Mouse (Mus musculus): ENCODE data around the gene Tmem238l.
A peak's percentile ranks its signal among the peaks of the same experiment; 100 is the strongest.

Tmem238l gene

DNA sequence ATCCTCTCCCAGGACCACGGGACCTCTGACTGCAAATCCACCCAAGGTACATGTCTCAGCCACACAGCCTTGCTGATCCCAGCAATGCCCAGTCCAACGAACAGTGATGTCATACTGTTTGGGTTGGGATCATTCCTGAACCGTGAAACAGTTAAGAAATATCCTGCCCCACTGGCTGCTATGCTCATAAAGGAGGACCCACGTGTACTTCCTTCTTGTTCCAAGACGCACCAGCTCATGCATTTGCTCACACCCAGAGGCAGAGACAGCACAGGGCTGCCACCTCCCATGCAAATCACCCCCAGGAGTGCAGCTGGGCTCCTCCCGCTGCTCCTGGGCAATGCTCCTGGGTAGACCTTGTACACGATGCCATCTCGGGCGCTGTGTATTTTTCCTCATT, at the start of gene Tmem238l:
Gene Tmem238l (plus strand): TSS at position 336 of the 400 bp plus-strand sequence.
- no peak for DNase-seq

DNA sequence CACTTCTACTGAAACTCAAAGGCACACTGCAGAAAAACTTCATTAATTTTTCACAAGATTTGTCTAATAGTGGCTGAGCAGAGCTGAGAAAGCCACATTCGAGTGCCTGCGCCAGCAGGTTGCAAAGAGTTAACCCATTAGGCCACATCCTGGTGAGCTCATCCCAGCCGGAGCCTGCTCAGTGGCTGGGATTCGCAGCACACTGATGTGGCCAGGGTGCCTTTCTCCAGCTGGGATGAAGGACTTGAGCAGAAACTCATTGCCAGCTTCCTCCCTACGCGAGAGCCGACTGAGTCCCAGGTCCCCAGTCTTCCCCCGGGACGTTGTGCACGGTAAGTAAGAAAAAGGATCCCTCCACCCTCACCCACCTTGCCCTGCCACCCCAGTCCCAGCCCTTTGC, 44.6 kb upstream of the Tmem238l start, which contains the start of gene Pirt:
Gene Pirt (plus strand): TSS at position 171 of the 400 bp plus-strand sequence.
- no peak for DNase-seq

DNA sequence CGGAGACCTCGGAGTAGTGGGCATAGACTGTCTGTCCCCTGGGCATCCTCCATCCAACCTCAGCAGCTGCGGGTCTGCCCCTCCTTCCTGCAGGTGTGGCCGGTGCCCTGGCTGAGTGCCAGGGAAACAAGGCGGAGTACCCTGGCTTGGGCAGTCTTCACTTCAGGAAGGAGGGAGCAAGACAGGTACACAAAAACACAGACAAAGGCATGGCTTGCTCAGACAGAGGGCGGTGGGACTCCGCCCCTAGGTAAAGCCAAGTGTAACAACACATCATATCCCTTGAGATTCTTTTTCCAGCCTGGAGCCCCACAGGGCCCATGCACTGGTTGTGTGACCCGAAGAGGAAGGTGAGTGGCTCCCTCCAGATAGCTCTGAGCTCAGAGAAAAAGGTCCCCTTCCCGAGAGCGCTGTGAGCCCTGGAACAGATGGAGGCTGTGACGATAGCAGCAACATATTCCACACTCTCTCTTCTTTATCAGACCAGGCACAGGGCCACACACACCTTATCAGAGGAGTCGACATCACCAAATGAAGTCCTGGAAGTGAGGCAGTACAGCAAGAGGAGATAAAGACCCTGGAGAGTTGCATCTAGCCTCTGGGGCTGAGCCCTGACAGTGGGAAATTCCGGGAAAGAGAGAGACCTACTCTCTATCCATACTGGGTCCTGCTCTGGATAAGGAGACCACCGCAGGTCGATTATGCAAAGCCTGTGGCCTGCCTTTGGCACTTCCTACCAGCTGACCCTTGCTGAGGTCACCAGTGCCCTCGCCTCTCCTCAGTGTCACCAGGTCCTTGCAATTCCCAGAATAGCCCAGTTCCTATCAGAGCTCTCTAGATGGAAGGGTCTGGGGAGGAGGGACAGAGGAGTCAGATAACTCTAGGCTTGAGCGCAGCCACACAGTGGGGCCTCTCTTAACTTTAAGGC, 43.6 kb upstream of the Tmem238l start:
- DNase-seq = no peak

DNA sequence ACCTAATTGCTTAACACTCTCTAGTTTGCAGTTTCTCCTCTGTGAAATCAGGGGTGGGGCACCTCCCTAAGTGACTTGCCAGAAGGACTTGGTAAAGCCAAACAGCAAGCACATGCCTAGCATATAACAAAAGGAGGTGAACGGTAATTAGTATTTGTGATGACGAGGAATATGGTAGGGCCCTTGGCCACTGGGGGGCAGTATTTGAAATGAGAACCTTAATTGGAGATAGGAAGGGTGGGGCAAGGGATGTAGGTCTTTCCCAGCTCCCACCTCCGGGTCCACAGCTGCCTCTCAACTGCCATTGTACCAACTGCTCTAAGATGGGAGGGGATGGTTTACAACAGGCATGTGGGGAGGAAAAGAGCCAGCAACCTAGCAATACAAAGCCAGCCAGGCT, 42.2 kb upstream of the Tmem238l start:
- peak; percentile 75 to 81 for DNase-seq

DNA sequence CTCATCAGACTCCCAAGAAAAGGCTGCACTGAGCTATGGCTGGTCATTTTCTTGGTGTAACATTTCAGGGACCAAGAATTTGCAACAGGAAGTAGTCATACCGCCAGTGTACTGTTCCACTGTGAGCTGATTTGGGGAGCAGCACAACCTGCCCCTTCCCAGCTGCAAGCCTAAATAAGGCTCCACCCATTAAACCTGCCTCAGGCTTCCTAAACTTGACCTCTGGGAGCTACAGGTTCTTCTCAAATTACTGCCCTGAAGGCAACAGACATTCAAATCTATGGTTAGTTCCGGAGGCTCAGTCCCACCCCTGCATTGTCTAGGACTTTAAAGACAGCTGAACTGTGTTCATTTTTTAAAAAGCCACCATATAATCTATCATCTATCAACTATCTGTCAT, 36.4 kb upstream of the Tmem238l start:
- DNase-seq = no peak

DNA sequence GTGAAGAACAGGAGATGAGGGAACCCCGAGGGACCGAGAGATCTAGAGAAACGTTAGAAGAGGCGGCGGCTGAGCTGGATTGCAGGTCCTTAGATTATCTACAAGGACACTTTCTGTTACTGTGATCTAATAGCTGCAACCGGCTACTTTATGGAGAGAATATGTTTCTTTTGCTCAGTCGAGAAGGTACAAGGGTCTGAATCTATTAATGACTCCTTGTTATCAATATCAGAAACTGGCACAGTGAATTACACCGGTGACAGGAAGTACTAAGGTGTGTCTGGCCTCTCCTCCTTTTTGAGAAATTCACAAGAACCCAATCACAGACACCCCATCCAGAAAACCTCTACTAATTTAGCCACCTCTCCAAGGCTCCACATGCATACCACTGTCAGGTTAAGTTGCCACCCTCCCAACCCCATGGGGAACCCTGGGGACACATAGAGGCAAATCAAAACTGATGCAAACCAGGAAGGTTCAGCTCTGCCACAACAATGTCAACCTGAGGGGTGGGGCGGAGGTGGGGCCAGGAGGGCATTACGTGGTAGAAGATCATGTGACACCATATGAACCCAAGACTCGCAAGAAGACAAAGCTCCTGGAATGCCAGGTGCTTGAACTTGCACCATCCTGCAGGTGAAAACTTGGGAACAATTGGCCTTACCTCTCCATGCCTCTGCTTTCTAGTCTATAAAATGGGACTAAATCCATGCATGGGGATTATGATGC, 32.2 kb upstream of the Tmem238l start:
- no peak for DNase-seq

DNA sequence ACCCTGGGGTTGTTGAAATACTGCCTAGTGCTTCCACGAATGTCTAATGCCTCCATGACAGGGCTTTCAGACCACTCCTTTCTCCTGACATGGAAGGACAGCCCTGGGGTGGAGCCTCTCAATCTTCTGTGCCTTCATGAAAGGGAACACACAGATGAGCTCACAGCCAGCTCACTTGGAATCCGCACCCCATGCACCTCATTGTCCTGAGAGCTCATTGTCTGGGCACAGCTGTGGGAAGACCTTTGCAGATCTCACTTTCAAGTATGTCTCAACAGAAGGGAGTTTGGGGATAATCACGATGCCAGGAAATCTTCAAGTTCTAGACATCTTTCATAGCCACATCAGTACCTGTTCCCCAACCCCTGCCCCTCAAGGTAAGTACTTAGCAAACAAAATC, 28.1 kb upstream of the Tmem238l start:
- DNase-seq = no peak

DNA sequence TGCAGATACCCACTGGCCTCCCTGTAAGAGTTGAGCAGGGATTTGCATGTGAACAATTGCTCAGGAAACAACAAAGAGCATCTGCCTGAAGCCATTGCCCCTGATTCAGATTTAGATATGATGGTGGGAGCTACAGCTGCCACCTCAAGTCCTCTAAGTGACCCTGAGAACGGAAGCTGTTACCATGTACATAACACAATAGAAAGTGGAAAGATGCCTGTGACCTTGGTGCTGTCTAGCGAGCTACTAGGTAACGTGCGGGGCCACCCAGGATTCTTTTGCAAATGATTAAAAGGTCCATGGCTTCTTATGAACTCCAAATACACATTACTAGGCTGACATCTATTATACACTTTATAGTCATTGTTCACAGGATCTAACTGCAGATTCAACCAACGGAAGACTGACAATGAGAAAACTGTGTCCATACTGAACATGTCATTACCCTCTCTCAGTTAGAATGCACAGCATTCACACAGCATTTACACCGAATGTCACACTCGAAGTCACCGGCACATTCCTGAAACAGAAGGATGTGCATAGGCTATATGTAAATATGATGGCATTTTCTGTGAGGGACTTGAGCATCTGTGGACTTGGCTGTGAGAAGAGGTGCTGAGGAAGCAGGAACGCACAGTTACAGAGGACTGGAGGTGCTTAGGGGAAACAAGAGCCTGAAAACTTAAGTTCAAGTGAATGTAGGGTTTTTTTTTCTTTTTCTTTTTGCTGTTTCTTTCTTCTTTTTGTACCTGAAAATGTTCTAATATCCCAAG, 23.4 kb upstream of the Tmem238l start:
- DNase-seq = no peak

DNA sequence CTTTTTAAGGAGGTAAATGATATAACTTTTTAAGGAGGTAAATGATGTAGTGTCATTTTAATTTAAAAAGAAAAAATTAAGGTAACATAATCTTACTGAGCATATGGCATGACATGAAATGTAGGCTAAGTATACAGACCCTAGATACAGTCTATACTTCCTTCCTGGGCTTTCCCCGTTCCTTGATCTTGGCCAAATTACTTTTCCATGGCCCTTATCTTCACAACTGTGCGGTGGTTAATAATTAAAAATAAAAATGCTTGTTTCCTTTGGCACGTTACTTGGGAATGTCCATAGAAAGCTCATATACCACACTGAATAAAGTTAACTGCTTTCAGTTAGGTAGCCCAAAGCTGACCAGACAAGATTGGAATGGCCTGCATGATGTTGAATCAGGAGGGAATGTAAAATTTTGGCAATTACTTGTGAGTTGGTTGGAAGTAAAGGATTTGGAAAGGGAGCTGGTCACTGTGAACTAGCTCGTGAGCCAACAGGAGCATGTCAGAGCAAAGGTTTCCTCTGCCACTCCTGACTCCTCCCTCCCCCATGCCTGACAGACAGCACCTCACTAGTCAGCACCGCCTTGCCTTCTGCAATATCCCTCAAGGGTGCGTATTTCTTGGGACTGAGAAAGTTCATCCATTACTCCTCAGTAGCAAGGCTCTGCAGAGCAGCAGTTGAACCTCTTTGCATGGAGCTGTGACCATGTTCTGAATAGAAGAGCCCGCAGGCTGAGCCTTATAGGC, 21.8 kb upstream of the Tmem238l start:
- DNase-seq = no peak

DNA sequence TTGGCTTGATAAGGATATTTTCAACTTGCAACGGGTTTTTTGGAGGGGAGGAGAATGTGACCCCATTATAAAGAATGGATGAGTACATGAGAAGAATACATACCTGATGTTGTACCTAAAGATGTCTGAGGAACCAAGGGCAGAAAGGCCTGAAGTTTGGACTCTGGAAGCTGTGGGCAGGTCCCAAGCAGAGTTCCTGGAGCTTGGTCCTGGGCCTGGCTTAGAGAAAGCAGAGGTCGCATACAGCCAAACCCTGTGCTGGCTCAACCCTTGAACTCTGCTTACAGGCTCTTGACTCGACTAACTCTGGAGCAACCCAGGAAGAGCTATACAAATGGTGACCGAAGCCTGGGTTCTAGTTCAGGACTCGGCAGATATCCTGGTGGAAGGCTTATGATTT, 14.4 kb upstream of the Tmem238l start:
- DNase-seq = no peak

DNA sequence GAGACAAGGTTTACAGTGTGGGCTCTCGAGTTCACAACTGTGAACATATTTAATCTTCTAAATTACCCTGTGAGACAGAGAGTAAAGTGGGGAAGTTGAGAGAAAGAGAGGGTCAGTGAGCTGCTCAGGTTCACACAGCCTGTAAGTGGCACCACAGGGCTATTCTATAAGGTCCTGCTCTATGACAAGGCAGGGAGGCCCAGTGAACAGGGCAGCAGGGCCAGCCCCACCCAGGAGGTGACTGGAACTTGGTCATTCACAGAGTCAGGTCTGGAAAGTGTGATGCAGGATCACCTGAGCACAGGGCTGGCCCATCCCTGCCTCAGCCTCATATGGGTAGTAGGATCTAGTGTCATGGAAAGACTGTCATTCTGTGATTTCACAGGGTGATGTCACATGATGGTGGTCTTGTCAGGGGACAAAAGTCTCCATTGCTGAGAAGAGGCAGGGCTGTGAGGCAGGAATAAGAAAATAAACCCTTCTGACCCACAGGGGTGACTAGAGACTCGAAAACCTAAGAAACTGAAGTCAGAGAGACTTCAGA, 11.1 kb upstream of the Tmem238l start:
- no peak for DNase-seq

DNA sequence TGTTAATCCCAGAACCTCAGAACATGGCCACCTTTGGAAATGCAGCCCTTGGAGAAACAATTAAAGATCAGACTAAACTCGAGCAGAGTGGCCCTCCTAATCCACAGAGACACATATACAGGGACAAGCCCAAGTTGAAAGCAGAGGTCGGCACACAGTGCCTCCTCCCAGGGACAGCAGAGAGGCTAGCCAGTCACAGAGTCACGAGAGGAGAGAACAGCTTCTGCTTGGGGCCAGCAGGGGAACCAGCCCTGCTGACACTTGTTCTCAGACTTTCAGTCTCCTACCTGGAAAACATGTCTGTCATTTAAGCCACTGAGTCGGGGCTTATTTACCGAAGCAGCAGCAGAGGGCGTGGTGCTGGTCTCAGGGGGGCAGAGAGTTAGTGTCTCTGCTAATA, 9.9 kb upstream of the Tmem238l start:
- no peak for DNase-seq

DNA sequence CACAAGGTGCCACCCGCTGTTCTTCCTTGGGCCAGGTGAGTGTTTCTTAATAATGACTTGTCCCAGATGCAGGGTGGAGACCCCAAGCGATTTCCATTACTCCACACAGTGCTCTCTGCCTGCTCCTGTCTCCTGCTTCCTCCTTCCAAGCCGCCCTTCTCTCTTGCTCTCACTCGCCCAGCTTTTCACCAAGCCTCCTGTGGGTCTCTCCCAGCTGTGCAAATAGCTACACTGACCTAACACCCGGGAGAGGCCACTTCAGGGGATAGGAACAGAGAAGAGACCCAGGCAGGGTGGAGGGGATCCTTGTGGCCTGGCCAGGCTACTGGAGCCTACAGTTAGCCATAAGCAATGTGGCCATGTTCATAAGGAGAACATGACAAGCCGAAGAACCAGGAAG, 9.5 kb upstream of the Tmem238l start:
- DNase-seq = no peak

DNA sequence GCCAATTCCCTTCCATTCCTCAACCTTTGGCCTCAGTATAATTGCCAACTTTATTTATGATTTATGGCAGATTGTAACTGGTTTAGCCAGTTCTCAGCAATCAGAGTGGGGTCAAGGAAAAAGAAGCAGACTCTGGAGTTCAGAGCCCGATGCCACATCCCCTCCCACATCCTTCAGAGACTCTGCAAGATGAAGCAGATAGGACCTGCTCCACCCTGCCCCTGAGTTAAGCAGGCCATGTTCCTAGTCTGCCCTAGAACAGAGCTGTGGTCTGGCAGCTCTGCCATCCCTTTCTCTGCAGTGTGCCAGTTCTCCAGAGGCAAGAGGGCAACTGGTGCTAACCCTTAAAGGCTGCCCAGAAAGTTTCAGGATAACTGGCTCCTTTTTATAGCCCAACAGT, 4.4 kb downstream of the Tmem238l start:
- DNase-seq = no peak

DNA sequence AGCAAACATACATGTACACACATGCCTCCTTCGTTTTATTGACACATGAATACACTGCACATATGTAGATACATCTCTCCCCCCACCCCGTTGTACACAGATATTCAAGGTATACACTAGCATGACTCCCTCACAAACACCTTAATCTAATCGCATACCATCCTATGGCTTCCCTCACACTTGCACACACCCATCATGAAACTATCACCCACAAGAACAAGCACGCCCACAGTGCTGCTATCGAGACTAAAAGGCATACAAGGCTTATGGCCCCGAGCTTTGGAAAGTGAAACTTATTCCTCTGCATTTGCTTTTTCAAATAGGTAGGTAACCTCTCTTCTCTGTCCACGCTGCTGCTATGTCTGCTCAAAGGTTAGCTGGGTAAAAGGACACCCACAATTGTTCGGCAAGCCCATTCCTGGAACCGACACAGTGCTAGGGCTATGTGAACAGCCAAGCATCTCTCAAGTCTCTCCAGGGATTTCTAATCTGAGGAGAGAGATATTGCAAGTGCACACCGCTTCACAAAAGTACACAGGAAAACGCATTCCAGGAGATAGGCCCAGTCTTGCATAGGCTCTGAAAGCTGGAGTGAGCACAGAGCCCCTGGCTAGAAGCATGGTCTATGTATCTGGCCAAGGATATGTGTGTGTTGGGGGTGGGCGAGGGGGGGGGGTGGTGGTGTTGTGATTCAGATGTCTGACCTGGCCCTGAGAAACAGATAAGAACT, 5.2 kb downstream of the Tmem238l start:
- no peak for DNase-seq

DNA sequence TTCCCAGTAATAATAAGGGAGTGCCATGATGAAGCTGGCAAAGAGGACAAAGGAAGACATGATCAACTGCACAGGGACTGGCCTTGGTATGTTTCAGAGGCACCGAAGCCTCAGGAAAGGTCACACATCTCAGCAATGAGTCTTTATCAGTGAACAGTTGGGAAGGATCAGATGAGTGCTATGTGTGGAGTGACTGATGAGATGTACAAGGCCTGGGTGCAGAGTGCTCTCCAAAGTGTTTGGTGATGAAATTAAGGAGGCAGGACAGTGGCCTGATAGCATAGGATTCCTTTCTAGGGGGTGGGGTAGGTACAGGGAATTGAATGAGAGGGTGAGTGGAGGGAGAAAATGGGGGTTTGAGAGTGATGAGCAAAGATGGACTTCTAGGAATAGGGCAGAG, 7.0 kb downstream of the Tmem238l start:
- no peak for DNase-seq

DNA sequence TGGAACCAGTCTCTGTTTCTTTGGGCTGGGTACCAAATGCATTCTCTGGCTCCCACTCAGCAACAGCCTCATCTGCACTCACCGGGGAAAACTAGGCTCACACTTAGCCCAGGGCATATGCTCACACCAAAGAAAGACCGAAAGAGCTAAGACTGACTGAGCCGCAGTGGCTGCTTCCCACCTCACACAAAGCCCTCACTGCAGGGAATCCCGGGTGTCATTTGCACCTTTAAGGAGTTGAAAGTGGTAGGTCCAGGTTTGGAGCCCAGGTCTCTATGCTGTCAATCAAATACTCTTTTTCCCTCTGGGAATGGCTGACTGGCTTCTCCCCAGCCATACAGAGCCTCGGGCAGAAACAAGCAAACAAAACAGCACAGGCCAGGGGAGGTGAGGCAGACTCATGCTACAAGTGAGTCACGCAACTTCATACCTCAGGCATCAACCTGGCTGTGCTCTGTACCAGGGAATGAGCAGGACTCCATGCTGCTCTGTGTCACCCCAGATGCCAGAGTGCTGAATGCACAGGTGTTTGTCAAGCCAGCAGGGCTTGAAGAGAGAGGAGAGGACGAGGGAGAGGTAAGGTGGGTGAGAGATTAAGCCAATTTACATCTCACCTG, 10.2 kb downstream of the Tmem238l start:
- DNase-seq = no peak

DNA sequence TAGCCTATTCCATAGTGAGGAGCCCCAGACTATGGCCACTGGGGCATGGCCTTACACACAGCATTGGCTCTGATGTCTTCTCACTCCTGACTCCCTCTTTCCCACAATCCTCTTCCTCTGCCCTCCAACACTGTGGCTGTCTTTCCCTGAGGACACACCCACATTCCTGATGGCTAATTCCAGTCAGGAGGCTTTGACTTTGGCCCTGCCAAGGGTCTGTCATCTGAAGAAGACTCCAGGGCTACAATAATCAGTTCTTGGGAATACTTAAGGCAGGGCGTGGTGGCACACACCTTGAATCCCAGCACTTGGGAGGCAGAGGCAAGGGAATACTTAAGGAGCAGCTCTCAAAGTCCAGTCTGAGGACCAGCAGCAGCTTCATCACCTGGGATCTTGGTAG, 12.1 kb downstream of the Tmem238l start:
- DNase-seq = no peak

DNA sequence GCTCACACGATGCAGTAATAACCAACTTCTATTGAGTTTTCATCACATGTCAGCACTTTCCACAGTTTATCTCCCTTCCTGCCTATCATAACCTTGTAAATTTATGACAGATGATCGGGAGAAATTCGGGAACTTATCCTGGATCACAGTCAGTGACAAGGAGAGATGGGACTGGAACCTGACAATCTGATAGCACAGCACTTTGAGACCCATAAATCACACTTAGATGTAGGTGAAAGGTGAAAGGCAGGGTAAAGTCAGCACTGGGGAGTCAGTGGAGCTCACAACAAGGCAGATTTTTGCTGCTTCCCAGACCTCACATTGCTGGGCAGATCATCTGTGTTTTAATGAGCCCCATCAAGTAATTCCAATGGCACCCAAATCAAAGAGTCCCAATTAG, 17.1 kb downstream of the Tmem238l start:
- DNase-seq = no peak

DNA sequence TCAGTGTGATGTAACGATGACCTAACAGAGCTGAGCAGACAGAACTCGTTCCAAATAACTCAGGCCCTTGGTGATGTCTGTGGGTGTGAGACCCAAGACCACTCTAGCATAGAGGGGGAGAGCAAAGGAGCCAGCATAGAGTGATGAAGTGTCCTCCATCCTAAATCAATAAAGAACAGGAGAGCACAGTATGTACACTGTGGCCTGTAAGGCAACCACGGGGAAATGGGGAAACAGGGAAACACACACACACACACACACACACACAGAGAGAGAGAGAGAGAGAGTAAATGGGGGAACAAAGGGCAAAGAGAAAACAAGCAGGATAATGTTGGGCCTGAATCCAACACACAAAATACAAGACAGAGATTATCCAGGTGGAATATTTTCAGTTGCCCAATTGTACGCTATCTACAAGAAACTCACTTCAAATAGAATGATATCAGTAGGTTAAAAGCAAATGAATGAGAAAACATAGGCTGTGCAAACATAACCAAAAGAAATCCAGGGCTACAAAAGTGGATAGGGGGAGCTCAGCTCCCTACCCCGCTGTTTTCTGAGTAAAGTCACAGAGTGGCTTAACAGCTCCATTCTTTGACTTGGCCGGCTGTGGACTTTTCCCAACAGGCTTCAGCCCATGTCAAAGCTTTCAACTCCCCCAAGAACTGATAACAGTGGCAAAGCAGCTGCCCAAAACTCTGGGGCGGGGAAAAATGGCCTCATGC, 19.3 kb downstream of the Tmem238l start:
- DNase-seq = no peak

All from cerebellum, postnatal 14 days (tissue).